8 mouse cellular contexts compared by ENCODE assay signal in genomic region chr11:103192230-103192955, GRCm38 (mm10). TPM values are rescaled to one million over a fixed set of nuclear protein-coding genes. Genes with fewer than 3 reads are reported as not detected.
A peak's percentile ranks its signal among the peaks of the same experiment; 100 is the strongest.
DNase-seq lines count a peak whose midpoint lies in the region; ATAC-seq lines count a peak whose summit lies in the region.

No protein-coding gene starts in this region.

- intact Hi-C loops in left cerebral cortex, postnatal 14 days (cut with DNase I) = no loop called here

- H3K4me1 ChIP-seq in heart, embryonic 11.5 days (ENCODE audit: control insufficient read depth, insufficient read depth, low read length) = 0 out of 2 replicates have a peak, but pooled peaks cover 5% of the 10 kb centered on the region
- peaks cover 5% of the 10 kb centered on the region; the same call in 1 of the 2 replicates for H3K4me1 ChIP-seq in forebrain, embryonic 14.5 days (ENCODE audit: control insufficient read depth, insufficient read depth, low read length)

- no peak overlapping the region for H3K27ac ChIP-seq in heart, embryonic 11.5 days (ENCODE audit: low read depth, low read length)
- H3K27ac ChIP-seq in forebrain, embryonic 14.5 days (ENCODE audit: low read depth, low read length) = no peak overlapping the region

- H3K4me3 ChIP-seq in heart, embryonic 11.5 days (ENCODE audit: low read depth, low read length) = peak overlapping the region; percentile 22
- peak overlapping the region; percentile 22 for H3K4me3 ChIP-seq in forebrain, embryonic 14.5 days (ENCODE audit: low read depth, low read length)

- H3K36me3 ChIP-seq in heart, embryonic 11.5 days (ENCODE audit: control insufficient read depth, insufficient read depth, low read length) = no peaks in the 10 kb centered on the region
- no peaks in the 10 kb centered on the region for H3K36me3 ChIP-seq in forebrain, embryonic 14.5 days (ENCODE audit: control insufficient read depth, insufficient read depth, low read length)

- H3K9me3 ChIP-seq in heart, embryonic 11.5 days (replicated peaks; ENCODE audit: control insufficient read depth, low read length) = no peaks in the 10 kb centered on the region
- H3K9me3 ChIP-seq in forebrain, embryonic 14.5 days (replicated peaks; ENCODE audit: control insufficient read depth, low read length) = no peaks in the 10 kb centered on the region

- no peak overlapping the region for H3K9ac ChIP-seq in heart, embryonic 11.5 days (ENCODE audit: low read depth, low read length)
- peak overlapping the region; percentile 9; the same call in 1 of the 2 replicates for H3K9ac ChIP-seq in forebrain, embryonic 14.5 days (ENCODE audit: low read length)

- 16% methylated on average over 28 of the region's 28 CpGs for WGBS in heart, embryonic 11.5 days (ENCODE audit: insufficient replicate concordance)
- WGBS in forebrain, embryonic 14.5 days = 14% methylated on average over 28 of the region's 28 CpGs

- no peak for DNase-seq in heart, adult 8-10 months (ENCODE audit: low spot score)
- peak; percentile 90 for DNase-seq in brain, adult 2 months (ENCODE audit: low read depth, low spot score)
- no peak for DNase-seq in forebrain, embryonic 14.5 days (ENCODE audit: low spot score)
- DNase-seq in left cerebral cortex, postnatal 14 days (ENCODE audit: low spot score in 2 of 2) = peak; percentile 74
- DNase-seq in right cerebral cortex, postnatal 25 days = peak; percentile 87
- DNase-seq in thymus, postnatal 25 days = no peak
- no peak for DNase-seq in retina, embryonic 14.5 days (ENCODE audit: low spot score)

- ATAC-seq in heart, embryonic 11.5 days (replicated peaks; ENCODE audit: insufficient number of reproducible peaks, low FRiP score, low TSS enrichment) = no peak; the same call in 1 of the 2 replicates
- ATAC-seq in forebrain, embryonic 14.5 days = peak; percentile 26; the same call in 1 of the 2 replicates

- peaks cover 79% of the 10 kb centered on the region for H3K27me3 ChIP-seq in heart, embryonic 11.5 days (ENCODE audit: control insufficient read depth, insufficient read depth, low read length)
- peaks cover 57% of the 10 kb centered on the region for H3K27me3 ChIP-seq in forebrain, embryonic 14.5 days (replicated peaks; ENCODE audit: control insufficient read depth, insufficient read depth, low read length)

- H3K4me2 ChIP-seq in heart, embryonic 11.5 days = peak overlapping the region; percentile 58
- H3K4me2 ChIP-seq in forebrain, embryonic 14.5 days (ENCODE audit: low read length) = peak overlapping the region; percentile 57

RNA-seq across cellular contexts. Expression of gene 1700023F06Rik, which starts 16.0 kb away (rescaled TPM):
- polyA plus RNA-seq in heart, embryonic 11.5 days (2014; fragmentation: Nextera tagmentation; extraction: Ambion mirVana) = not detected in 2 replicates
- total RNA-seq in heart, adult 8-10 months (2022) = not detected
- 0.78 and 1.2 TPM in 2 replicates for polyA plus RNA-seq in forebrain, embryonic 14.5 days (2014; fragmentation: Nextera tagmentation; extraction: Ambion mirVana)
- total RNA-seq in left cerebral cortex, postnatal 14 days (2021) = 1 to 10 TPM; 2.3 TPM

RNA-seq across cellular contexts. Expression of gene Fmnl1, which starts 21.5 kb away (rescaled TPM):
- 0.79 and 1.1 TPM in 2 replicates for polyA plus RNA-seq in heart, embryonic 11.5 days (2014; fragmentation: Nextera tagmentation; extraction: Ambion mirVana)
- total RNA-seq in heart, adult 8-10 months (2022) = 10 to 100 TPM in 3 of 4 experiments, 1 to 10 TPM in 1; 9.3 to 20.1 (median 13.2) TPM
- 1.2 and 3.2 TPM in 2 replicates for polyA plus RNA-seq in forebrain, embryonic 14.5 days (2014; fragmentation: Nextera tagmentation; extraction: Ambion mirVana)
- 100 to 1,000 TPM; 132 to 143 TPM for total RNA-seq in left cerebral cortex, postnatal 14 days (2021)

RNA-seq across cellular contexts. Expression of gene Spata32, which starts 25.8 kb away (rescaled TPM):
- not detected in 2 replicates for polyA plus RNA-seq in heart, embryonic 11.5 days (2014; fragmentation: Nextera tagmentation; extraction: Ambion mirVana)
- not detected for total RNA-seq in heart, adult 8-10 months (2022)
- polyA plus RNA-seq in forebrain, embryonic 14.5 days (2014; fragmentation: Nextera tagmentation; extraction: Ambion mirVana) = not detected in 2 replicates
- 1 to 10 TPM; 1.0 to 1.2 TPM for total RNA-seq in left cerebral cortex, postnatal 14 days (2021)

Comparison
In these comparisons a context has a peak if more than half of its experiments do, and no peak if none do; other contexts are left out.
1. DNase-seq: peak in brain, adult 2 months (single experiment), left cerebral cortex, postnatal 14 days (2 of 2) and right cerebral cortex, postnatal 25 days (single experiment); none in heart, adult 8-10 months (single experiment), forebrain, embryonic 14.5 days (single experiment), thymus, postnatal 25 days (single experiment) and retina, embryonic 14.5 days (single experiment).
2. RNA of gene Fmnl1, which starts 21.5 kb away (total RNA-seq): 132 to 143 TPM in left cerebral cortex, postnatal 14 days; 9.3 to 20.1 TPM in heart, adult 8-10 months; every median in the first group is over 4 times any median in the second.